Mouse (Mus musculus): ENCODE measurements at regions not wholly inside any gene's neighbourhood (a gene's known extent, or its start where the extent isn't known, plus 50 kb on each side); places are given as distances from the start of the nearest gene placed in this dataset.

GRCm38 (mm10) chr1:35702585-35702984 is 365.6 kb upstream of the Hs6st1 start:
- TF ChIP-seq CTCF (IDR thresholded peaks at IDR 0.05; ENCODE audit: insufficient read depth, low read depth, low read length) (no peak), POLR2A (IDR thresholded peaks at IDR 0.05; ENCODE audit: insufficient read depth, low read depth, low read length) (no peak)

All from olfactory bulb, adult 2 months (tissue).